Mouse (Mus musculus): ENCODE results near the gene Hbq1a.
"Not testable (repeated sequence)": the region's sequence is repeated elsewhere in the genome, so short reads cannot be mapped to it uniquely, and the experiment has no call there.

The Hbq1a gene

DNA sequence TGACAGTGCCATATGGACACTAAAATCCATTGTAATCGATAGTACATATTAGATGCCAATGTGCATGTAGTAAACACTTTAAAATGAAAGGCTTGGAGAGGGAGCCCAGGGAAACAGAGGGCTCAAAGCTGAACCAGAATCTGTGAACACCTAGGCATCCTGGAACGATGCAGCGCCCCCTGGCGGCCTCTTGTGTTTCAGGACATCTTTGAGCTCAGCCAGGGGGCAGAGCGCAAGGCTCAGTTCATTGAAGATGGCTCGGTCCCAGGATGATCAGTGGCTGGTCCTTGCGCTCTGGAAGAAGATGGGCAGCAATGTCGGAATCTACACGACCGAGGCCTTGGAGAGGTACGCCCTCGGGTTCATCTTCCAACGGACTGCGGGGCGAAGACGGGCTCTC lies at the start of gene Hbq1a:
Gene Hbq1a (plus strand): TSS at position 205 of the 400 bp plus-strand sequence.
- DNase-seq = peak; percentile 65 to 76

DNA sequence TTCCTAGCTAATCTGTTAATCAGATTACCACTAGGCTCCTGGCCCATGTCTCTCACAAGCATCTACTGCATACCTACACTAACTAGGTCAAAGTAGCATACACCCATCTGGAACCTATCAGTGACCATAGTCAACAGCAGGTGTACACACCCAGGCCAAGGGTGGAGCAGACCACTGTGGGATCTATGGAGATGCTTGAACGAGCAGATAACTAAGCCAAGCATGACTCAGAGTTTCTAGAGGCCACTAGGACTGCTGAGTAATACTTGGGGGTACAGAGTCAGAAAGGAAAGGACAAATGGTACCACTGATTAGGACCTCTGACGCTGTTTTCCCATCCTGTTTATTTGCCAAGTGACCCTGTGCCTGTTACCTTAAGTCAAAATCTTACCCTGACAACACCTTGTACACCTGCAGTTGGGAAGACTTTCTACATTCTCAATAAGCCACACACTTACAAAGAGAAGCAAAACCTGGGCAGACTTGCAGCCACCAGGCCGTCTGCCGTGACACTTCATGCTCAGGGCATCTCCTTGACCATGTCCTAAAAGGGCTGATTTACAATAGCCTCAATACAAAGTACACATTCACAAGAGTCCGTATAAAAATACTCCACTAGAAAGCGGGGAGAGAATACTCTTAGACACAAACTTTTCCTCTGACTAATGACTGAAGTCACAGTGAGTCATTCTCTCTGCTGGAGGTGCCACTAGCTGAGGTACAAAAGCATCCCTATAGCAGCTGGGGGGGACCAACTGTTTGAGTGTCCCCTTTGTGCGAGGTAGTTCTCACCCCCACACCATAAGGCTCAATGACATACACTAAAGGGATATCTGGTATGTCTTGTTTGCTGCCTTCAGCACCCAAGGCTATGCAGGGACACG lies 48.7 kb upstream of the Hbq1a start:
- DNase-seq = no peak

DNA sequence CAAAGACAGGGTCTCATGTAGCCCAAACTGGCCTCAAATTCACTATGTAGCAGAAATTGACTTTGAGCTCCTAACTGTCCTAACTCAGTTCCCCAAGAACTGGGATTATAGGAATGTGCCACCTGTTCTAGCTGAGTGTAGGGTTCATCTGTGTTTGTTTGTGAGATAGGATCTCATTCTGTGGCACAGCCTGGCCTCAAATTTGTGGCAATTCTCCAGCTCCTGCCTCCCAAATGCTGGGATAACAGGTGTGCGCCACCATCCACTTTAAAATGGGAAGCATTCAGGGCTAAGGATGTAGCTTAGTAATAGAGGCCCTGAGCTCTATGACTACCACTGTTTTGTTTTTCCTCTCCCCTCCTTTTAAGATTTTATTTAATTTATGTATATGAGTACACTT lies 46.7 kb upstream of the Hbq1a start:
- DNase-seq = peak; percentile 26 to 59

DNA sequence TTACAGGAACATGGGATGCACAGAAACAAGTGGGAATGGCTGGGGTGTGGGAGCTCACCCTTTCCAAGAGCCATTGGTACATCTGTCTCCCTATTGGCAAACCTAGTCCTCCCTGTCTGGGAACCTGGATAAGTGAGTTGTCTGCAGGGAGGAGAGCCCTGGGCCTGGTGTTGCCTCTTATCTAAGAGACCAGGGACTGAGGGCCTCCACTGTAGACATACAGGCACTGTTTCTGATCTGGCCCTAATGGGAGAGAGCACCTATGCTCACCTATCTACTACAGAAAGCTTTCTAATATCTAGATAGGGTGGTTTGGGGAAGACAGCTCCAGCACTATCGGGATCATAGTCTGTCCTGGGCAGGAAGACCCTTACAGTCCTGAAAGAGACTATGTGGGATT lies 43.7 kb upstream of the Hbq1a start:
- no peak for DNase-seq

DNA sequence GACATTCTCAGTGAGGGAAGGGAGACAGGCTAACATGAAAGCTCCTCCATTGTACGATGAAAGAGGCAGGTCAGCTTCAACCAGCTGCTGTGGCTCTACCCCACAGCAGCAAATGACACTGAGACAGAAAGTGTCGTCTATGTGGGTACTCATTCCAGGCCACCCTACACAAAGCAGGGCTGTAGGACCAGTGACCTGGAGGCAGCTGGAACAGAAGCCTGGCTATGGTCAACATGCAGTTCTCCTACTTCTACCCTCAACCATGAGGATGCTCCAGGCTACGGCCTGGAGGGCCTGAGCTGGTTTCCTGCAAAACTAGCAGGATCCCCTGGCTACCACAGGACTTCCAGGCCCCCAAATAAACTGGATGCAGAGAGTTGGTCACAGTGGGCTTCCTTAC lies 43.3 kb upstream of the Hbq1a start:
- DNase-seq = no peak

DNA sequence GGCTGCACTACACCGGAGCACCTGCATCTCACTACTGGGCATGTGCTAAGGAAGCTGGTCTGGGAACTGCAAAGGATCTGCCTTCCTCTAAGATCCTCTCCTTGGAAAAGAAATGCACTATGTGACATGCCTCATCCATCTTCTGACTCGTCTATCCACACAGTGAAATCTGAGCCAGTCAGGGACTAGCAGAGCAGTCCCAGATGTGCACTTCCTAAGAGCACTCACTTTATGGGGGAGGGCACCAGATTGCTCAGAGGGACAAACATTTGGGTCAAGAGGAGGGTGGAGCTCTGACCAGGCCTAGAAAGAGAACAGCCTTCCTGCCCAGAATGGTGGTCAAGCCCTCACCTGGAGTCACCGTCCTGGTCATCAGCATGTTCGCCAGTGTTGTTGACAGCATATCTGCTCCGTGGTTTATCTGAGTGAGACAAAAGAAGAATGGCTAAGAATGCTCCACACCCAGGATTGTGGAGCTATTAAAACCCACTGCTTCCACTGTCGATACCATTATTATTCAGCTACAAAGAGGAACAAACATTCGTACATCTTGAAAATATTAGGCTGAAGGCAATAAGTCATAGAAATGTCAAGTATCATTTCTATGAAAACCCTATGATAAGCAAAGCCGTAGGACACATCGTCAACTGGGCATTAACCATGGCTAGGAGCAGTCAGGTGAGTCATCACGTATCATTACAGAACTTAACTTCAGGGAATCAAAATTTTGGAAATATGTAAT lies 37.0 kb upstream of the Hbq1a start:
- no peak for DNase-seq

DNA sequence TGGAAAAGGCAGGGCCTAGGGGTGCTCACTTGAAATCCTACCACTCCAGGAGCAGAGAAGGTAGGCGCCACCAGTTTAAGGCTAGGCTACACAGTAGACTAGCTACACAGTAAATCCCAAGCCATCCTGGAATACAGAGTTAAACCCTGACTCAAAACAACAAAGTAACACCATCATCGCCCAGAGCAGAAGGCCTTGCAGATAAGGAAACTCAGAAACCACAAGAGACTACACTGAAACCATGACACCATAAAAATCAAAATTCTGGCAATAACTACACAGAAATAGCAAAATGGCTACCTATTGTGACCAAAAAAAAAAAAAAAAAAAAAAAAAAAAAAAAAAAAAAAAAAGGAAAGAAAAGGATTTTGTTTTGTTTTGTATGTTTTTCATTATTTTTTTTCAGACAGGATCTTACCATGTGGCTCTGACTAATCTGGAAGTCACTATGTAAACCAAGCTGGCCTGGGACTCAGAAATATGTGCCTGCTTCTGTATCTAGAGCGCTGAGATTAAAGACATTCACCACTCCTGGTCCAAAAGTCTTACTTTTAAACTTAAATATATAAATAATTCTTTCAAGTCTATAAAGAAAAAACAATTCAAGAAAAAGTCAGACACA lies 34.6 kb upstream of the Hbq1a start:
- no peak for DNase-seq

DNA sequence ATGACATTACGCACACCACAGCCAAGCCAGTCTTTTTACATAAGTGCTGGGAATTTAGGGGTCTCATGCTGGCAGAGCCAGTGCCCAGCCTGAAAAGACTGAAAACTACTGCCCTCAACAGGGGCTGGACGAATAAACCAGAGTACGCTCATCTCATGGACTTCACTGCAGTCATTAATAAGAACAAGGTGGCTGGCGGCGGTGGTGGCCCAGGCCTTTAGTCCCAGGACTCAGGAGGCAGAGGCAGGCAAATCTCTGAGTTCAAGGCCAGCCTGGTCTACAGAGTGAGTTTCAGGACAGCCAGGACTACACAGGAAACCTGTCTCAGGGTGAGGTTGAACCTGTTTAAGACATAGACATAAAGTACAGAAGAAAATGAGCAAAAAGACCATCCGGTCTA lies 33.7 kb upstream of the Hbq1a start:
- DNase-seq = no peak

DNA sequence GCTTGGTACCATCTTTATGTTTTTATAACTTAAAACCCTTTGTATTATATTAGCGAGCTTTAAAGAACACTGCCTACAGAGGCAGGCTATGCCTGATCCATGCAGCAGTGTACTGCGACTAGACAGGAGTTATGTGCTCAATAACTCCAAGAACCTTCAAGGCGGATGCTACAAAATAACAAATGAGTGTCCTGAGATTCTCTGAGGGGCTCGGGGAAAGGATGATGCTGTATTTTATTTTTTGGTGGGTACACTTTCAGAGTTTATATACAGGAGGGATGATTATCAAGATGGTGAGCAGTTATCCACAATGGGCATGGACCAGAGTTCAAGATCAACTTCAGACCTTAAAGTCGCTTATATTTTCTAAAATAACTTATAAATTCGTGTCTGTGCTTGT lies 33.1 kb upstream of the Hbq1a start:
- no peak for DNase-seq

DNA sequence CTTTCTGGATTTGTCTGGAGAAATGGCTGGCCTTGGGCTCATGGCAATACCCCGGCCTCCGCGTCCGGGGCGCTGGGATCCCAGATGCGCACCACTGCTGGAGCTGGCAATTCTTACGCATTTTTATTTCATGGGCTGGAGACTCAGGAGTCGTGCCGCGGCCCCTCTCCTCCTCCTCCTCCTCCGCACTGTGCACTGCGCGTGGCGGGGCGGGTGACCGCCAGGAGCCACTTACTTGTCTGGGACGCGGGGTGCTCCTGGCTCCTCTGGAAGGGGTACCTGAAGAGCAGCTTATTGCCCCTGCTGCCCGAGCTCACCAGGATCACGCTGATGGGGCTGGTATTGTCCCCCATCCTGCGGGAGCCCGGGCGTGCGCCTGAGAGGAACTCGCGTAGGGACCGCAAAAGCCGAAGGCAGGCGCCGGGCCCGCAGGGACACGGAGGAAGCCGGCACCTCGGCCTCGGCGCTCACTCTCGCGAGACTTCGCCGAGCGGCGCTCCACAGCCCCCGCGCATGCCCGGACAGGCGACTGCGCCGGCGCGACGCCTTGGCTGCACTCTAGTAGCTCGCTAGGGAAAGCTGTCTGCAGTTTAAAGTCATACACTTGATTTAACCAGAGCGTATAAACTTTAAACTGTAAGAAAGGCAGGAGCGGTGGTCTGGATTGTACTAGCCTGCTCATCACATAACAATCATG lies 32.5 kb upstream of the Hbq1a start, which contains the start of gene Nprl3:
Gene Nprl3 (minus strand): TSS at position 520 of the 697 bp plus-strand sequence.
- DNase-seq = peak; percentile 95 to 98

DNA sequence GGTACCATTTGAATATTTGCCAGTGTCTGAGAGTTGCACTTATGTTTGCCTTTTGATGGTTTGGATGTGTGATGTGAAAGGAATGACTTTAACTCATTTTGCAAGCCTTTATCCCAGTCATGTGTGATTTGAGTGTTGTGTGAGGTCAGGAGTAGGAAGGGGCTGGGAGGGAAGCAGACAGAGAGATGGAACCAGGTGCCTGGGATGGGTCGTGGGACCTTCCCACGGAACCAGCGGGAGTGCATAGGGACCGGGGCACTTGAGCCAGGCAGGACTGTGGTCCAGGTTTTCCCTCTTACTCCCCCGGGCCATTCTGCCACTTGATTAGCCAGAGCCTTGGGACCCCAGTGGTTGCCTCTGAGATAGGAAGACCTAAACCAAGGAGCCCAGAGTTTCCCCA lies 31.9 kb upstream of the Hbq1a start:
- DNase-seq = peak in 1 of 2 experiments; percentile 22

DNA sequence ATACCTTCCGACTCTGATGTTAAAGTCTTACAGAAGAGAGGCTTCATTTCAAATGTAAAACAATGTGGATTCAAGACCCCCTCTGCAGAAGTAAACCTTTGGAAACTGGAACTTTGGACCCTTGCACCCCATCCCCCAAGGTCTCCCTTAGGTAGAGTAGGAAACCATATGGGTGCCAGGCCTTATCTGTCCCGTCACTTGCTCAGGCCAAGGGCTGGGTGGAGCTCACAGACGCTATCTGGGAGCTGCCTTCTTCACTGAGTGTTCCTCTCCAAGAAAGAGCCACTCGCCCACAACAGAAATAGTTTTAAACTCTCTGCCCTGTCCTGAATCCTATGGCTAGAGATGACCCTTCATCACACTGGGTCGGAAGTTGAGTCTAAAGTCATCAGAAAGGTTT lies 30.9 kb upstream of the Hbq1a start:
- no peak for DNase-seq

DNA sequence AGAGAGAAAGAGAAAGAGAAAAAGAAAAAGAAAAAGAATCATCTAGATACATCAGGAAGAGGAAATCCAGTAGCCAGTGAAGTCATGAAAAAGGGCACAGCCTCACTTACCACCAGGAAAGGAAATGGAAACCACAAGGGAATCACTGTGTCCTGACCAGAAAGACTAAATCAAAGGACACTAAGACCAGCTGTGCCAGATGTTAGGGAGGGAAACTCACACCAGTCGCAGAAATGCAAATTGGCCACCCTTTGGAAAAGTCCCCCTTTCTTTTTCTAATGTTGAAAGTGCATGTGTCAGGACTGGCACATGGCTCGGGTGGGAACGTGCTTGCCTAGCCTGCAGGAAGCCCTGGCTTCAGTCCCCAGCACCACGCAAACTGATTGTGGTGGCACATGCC lies 28.7 kb upstream of the Hbq1a start:
- no peak for DNase-seq

DNA sequence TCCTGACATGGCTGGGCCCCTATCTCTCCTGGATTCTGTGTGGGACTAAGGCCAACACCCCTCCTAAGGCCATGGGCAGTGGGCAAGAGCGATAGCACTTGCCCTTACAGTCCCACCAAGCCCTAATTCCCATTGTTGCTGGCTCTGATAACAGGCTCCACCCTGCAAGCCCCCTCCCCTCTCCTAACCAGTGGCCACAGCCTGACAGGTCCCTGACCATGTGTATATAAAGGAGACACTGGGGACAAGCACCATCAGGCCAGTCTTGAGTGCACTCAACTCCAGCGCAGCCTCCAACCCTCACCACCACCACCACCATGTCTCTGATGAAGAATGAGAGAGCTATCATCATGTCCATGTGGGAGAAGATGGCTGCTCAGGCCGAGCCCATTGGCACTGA lies 23.5 kb upstream of the Hbq1a start, which contains the start of gene Hba-x:
Gene Hba-x (plus strand): TSS at position 54 of the 400 bp plus-strand sequence.
- DNase-seq = no peak

DNA sequence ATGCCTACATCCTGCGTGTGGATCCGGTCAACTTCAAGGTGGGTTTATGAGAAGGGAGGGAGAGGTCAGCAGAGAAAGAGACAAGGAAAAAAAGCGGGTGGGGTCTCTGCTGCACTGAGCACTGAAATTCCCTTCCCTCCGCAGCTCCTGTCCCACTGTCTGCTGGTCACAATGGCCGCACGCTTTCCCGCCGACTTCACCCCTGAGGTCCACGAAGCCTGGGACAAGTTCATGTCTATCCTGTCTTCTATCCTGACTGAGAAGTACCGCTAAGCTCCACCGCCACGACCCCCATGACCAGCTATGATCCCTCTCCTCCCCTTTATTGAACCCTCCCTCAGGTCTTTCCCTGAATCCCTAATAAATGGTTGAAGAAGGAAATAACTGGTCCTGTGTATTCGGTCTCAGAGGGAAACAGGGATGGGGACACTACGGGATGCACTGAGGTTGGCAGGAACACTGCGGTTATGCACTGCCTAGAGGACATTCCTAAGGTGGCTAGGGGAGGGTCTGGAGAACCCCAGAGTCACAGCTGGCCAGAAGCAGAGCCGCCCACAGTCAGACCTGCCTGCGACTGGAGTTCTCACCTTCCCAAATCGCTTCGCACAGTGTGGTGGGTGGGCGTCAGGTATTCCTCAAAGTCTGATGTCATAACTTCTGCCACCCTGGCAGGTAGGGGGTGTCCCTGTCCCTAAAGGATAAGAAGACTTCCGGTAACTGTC lies 22.0 kb upstream of the Hbq1a start:
- no peak for DNase-seq

DNA sequence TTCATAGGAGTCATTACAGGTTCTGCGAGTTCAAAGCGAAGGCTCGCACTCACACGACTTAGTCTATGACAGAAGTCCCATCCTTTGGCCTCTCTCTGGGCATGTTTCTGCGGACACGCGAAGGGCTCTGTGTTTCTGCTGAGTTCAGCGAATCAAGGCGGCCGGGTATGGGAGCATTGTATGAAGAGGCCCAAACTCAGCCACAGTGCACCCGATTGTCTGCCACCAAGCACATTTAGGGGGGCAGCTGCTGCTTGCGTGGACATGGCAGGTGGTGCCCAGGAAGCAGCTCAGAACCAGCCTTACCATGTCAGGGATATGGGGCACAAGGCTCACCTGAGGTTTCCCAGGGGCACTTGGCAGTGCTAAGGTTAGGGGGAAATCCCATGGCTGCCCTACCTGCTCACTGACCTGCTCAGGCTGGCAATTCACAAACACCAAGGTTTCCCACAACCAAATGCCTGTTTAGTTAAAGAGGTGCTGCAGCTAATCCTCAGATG lies 21.4 kb upstream of the Hbq1a start:
- DNase-seq = no peak

DNA sequence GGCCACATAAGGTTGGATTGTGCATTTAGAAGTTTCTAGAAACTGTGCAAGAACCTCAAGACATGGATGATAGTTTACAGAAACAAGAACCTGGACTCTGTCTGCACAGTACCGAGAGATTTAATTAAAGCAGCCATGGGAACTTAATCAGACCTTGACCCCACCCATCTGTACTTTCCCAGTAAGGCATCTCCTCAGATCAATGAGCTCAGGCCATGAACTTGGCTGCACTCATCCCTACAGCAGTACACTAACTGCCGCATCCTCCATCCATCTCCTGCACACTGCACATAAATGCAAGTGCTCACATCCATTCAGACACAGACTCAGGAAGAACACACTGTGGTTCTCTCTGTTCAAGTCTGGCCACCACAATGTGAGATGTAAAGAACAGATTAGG lies 19.2 kb upstream of the Hbq1a start:
- DNase-seq = no peak

DNA sequence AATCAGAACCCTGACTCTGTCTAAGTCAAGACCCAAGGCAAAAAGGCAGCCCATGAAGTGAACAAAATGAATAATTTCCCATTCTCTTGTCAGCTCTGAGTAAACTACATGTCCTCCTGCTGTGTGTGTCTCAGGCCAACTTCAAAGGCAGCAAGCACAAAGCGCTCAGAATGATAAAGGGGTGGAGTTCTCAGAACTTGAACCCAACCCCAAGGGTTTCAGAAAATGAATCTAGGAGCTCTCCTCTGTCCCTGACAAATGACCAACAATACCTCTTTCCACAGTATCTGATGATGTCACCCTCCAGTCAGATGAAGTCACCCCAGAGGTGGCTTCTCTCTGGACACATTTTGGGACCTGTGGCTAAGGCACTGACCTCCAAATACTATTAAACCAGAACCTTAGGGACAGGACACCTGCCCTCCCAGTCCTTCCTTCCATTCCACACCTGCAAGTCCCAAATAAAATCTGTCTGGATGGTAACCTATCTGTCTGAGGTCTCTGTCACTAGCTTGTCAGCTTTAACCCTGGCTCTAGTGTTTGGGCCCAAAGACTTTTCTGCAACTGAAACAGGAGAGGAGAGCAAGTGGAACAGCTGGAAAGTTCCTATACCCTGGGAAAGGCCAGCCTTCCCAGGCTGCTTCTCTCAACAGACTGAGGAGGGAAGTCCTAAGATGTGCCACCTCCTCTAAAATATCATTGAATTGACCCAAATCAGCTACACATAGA lies 18.3 kb upstream of the Hbq1a start:
- DNase-seq = no peak

DNA sequence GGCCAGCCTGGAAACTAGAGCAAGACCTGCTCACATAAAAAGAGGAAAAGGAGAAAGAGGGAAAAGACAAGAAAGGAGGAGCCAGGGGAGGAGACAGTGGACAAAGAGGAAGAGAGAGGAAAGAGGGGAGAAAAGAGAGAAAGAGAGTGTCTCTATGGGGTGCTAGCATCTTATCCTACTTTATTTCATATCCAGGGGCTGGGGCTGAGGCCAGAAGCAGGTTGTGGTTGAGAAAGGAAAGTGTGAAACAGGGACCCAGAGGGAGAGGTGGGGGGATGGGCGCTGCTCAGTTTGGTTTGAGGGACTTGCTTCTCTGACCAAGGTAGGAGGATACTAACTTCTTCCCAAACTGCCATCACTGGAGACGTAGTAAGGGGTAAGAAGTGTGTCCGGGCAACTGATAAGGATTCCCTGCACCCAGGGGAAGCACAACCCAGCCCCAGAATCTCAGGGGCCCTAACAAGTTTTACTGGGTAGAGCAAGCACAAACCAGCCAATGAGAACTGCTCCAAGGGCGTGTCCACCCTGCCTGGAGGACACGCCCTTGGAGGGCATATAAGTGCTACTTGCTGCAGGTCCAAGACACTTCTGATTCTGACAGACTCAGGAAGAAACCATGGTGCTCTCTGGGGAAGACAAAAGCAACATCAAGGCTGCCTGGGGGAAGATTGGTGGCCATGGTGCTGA lies 16.6 kb upstream of the Hbq1a start, which contains the start of gene Hba-a1:
Gene Hba-a1 (plus strand): TSS at position 421 of the 687 bp plus-strand sequence.
- DNase-seq = not testable (repeated sequence)

DNA sequence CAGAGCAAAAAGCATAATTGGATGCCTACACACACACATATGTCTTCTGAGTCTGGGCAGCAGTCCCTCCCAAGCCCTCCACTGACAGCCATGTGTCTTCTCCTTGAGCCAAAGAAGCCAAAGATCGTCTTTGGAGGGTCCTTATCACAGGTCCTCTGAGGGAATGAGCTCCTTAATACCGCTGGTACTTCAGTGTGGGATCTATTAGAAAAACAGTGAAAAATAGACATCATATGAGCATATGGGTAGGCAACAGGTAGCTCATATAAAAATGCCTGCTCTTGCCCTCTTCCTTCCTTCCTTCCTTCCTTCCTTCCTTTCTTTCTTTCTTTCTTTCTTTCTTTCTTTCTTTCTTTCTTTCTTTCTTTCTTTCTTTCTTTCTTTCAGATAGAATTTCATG lies 15.3 kb upstream of the Hbq1a start:
- DNase-seq = not testable (repeated sequence)

All from cerebellum, adult 18-20 months (tissue).